Mouse (Mus musculus): Measurements from ENCODE around the gene Dhx58. TPM values are rescaled to one million over a fixed set of nuclear protein-coding genes. Genes with fewer than 3 reads are reported as not detected.

Gene Dhx58
- polyA plus RNA-seq, 1 experiment from 2014 or later = 9.8 TPM

DNA sequence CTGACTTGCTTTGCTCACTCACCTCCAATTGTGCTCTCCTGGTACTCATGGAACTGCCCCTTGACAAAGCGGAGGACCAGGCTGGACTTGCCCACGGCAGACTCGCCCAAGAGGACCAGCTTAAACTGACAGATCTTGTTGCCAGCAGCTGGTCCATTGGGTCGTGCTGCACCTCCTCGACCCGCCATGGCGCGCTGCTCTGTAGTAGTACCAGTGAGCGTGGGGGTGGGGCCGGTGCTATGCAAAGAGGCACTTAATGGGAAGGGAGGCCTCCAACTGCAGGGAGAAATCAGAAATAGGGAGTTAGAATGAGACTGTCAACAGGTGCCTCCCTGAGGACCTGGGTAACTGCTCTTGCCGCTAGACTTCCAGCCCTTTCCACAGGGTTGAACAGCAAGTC, 15.8 kb upstream of the Dhx58 start:
- peaks cover 49% of the 10 kb centered on the region for H3K36me3 ChIP-seq (ENCODE audit: control insufficient read depth, insufficient read depth)
- no peak overlapping the region for H3K4me2 ChIP-seq (replicated peaks; ENCODE audit: low read depth)
- TF ChIP-seq CTCF (IDR thresholded peaks at IDR 0.05; ENCODE audit: low read depth) = no peak
- peak overlapping the region; percentile 80 for H3K27ac ChIP-seq (ENCODE audit: low read depth, low read length)
- H3K4me1 ChIP-seq (replicated peaks; ENCODE audit: control insufficient read depth, insufficient read depth, low read length) = peaks cover 18% of the 10 kb centered on the region; the same call in 1 of the 2 replicates
- 85% methylated on average over 11 of the region's 11 CpGs for WGBS
- H3K27me3 ChIP-seq (replicated peaks; ENCODE audit: control insufficient read depth, insufficient read depth, low read length) = no peaks in the 10 kb centered on the region
- no peak overlapping the region for H3K9ac ChIP-seq (ENCODE audit: low read depth, low read length)
- no peak overlapping the region for H3K4me3 ChIP-seq (ENCODE audit: low read depth, low read length)
- no peak for ATAC-seq
- H3K9me3 ChIP-seq (ENCODE audit: control insufficient read depth) = no peaks in the 10 kb centered on the region

DNA sequence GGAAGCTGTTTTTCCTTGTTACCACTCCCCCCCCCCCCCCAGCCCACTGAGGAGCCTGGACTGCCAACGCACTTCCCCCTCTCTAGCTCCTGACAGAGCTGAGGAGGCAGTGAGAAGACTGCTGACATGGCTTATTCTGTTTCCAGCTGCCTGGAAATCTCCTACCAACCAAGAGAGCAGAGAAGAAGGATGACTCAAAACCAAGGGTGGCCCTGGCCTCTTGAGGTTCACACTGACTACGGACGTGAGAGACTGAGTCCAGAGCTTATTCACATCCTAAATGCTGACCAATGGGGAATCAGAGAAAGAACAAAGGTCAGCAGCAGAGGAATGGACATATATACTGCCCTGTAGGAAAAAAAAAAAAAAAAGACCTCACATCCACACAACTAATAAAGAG, 15.2 kb upstream of the Dhx58 start:
- 42% methylated on average over 3 of the region's 3 CpGs for WGBS
- no peaks in the 10 kb centered on the region for H3K9me3 ChIP-seq (ENCODE audit: control insufficient read depth)
- H3K36me3 ChIP-seq (ENCODE audit: control insufficient read depth, insufficient read depth) = peaks cover 50% of the 10 kb centered on the region
- peaks cover 13% of the 10 kb centered on the region; the same call in 1 of the 2 replicates for H3K4me1 ChIP-seq (replicated peaks; ENCODE audit: control insufficient read depth, insufficient read depth, low read length)
- no peak overlapping the region for H3K4me2 ChIP-seq (replicated peaks; ENCODE audit: low read depth)
- ATAC-seq = peak; percentile 81
- H3K4me3 ChIP-seq (ENCODE audit: low read depth, low read length) = no peak overlapping the region
- H3K27me3 ChIP-seq (replicated peaks; ENCODE audit: control insufficient read depth, insufficient read depth, low read length) = no peaks in the 10 kb centered on the region
- no peak for TF ChIP-seq CTCF (IDR thresholded peaks at IDR 0.05; ENCODE audit: low read depth)
- H3K9ac ChIP-seq (ENCODE audit: low read depth, low read length) = no peak overlapping the region
- H3K27ac ChIP-seq (ENCODE audit: low read depth, low read length) = peak overlapping the region; percentile 80

DNA sequence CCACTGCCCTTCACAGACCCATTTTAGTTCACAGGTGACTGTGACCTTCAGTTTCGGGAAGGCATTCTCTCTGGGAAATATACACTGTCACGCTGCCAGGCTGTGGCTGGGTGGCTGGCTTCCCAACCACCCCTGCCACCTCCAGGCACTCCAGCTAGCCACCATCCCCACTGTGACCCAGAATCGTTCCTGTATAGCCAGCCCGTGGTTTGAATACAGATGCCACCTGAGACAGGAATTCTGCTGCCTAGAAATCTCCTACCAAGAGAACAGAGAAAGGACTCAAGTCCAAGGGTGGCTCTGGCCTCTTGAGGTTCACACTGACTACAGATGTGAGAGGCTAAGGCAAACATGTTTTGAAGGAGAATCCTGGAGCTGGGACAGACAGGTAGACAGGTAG, 14.8 kb upstream of the Dhx58 start:
- peak overlapping the region; percentile 80 for H3K27ac ChIP-seq (ENCODE audit: low read depth, low read length)
- TF ChIP-seq CTCF (IDR thresholded peaks at IDR 0.05; ENCODE audit: low read depth) = no peak
- H3K9me3 ChIP-seq (ENCODE audit: control insufficient read depth) = no peaks in the 10 kb centered on the region
- 0 out of 2 replicates have a peak overlapping the region, but pooled peaks have one; percentile 7 for H3K9ac ChIP-seq (ENCODE audit: low read depth, low read length)
- no peaks in the 10 kb centered on the region for H3K27me3 ChIP-seq (replicated peaks; ENCODE audit: control insufficient read depth, insufficient read depth, low read length)
- peak; percentile 3; the same call in 1 of the 2 replicates for ATAC-seq
- H3K36me3 ChIP-seq (ENCODE audit: control insufficient read depth, insufficient read depth) = peaks cover 50% of the 10 kb centered on the region
- H3K4me1 ChIP-seq (replicated peaks; ENCODE audit: control insufficient read depth, insufficient read depth, low read length) = peaks cover 12% of the 10 kb centered on the region; the same call in 1 of the 2 replicates
- no peak overlapping the region for H3K4me2 ChIP-seq (replicated peaks; ENCODE audit: low read depth)
- H3K4me3 ChIP-seq (ENCODE audit: low read depth, low read length) = no peak overlapping the region
- WGBS = 85% methylated on average over 4 of the region's 4 CpGs

DNA sequence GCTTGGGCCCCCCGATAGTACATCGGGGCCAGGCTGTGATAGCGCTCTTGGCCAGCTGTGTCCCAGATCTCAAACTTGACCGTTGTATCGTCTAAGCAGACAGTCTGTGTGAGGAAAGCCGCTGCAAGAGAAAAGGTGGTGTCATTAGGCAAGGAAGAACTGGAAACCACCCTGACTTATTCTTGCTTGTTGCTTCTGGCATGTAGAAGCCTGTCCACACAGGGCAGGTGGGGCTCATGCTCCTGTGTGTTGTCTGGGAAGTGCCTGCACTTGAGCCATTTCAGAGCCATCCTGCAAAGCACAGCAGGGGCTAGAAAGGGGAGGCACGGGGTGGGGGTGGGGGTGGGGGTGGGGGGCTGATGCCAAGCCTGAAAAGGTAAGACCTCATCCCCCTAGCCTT, 14.4 kb upstream of the Dhx58 start:
- TF ChIP-seq CTCF (IDR thresholded peaks at IDR 0.05; ENCODE audit: low read depth) = no peak
- Histone ChIP-seq H3K4me3 (ENCODE audit: low read depth, low read length) (no peak overlapping the region), H3K36me3 (ENCODE audit: control insufficient read depth, insufficient read depth) (peaks cover 50% of the 10 kb centered on the region), H3K9ac (ENCODE audit: low read depth, low read length) (0 out of 2 replicates have a peak overlapping the region, but pooled peaks have one; percentile 7), H3K4me2 (replicated peaks; ENCODE audit: low read depth) (no peak overlapping the region), H3K27me3 (replicated peaks; ENCODE audit: control insufficient read depth, insufficient read depth, low read length) (no peaks in the 10 kb centered on the region), H3K9me3 (ENCODE audit: control insufficient read depth) (no peaks in the 10 kb centered on the region), H3K27ac (ENCODE audit: low read depth, low read length) (peak overlapping the region; percentile 80), H3K4me1 (replicated peaks; ENCODE audit: control insufficient read depth, insufficient read depth, low read length) (peaks cover 12% of the 10 kb centered on the region; the same call in 1 of the 2 replicates)
- no peak for ATAC-seq
- WGBS = 95% methylated on average over 7 of the region's 7 CpGs

DNA sequence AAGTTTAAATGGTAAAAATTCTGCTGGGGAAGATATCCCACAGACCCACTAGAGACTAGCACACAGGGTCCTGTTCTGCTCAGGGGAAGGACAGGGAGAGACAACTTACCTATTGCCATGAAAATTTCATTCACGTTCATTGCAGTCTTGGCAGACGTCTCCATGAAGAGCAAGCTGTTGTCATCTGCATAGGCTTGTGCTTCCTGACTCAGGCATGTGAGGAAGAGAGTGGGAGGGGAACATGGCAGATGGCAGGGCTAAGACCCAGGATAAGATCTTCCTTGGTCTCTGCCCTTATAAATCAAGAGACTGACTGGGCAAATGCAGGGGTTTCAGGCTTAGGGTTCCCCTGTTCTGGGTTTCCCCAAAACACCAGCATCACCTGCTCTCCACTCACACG, 12.6 kb upstream of the Dhx58 start:
- TF ChIP-seq CTCF (IDR thresholded peaks at IDR 0.05; ENCODE audit: low read depth) = no peak
- H3K4me3 ChIP-seq (ENCODE audit: low read depth, low read length) = no peak overlapping the region
- peaks cover 10% of the 10 kb centered on the region; the same call in 1 of the 2 replicates for H3K4me1 ChIP-seq (replicated peaks; ENCODE audit: control insufficient read depth, insufficient read depth, low read length)
- no peak overlapping the region for H3K27ac ChIP-seq (ENCODE audit: low read depth, low read length)
- WGBS = 88% methylated on average over 3 of the region's 3 CpGs
- H3K4me2 ChIP-seq (replicated peaks; ENCODE audit: low read depth) = no peak overlapping the region
- no peaks in the 10 kb centered on the region for H3K9me3 ChIP-seq (ENCODE audit: control insufficient read depth)
- no peaks in the 10 kb centered on the region for H3K27me3 ChIP-seq (replicated peaks; ENCODE audit: control insufficient read depth, insufficient read depth, low read length)
- no peak overlapping the region for H3K9ac ChIP-seq (ENCODE audit: low read depth, low read length)
- peaks cover 50% of the 10 kb centered on the region for H3K36me3 ChIP-seq (ENCODE audit: control insufficient read depth, insufficient read depth)
- ATAC-seq = no peak

DNA sequence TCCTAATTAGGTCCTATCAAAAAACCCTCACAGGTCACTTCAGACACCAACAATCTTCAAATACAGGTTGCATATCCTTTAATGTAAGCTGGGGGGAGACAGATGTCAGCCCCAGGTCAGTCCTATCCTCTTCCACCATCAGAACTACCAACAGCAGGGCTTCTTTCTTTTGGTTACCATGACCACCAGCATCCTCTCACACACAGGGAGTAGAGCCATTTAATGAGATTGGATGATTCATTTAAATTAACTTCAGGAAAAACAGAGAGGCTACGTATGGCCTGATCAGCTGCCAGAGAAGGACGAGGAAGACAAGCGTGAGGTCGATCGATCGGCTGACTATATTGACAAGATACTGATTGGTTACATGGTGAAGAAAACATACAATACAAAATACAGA, 10.9 kb upstream of the Dhx58 start:
- H3K4me3 ChIP-seq (ENCODE audit: low read depth, low read length) = no peak overlapping the region
- no peak overlapping the region for H3K27ac ChIP-seq (ENCODE audit: low read depth, low read length)
- 0 out of 2 replicates have a peak, but pooled peaks cover 8% of the 10 kb centered on the region for H3K4me1 ChIP-seq (replicated peaks; ENCODE audit: control insufficient read depth, insufficient read depth, low read length)
- ATAC-seq = no peak
- H3K9ac ChIP-seq (ENCODE audit: low read depth, low read length) = no peak overlapping the region
- TF ChIP-seq CTCF (IDR thresholded peaks at IDR 0.05; ENCODE audit: low read depth) = no peak
- H3K9me3 ChIP-seq (ENCODE audit: control insufficient read depth) = no peaks in the 10 kb centered on the region
- 96% methylated on average over 6 of the region's 6 CpGs for WGBS
- peaks cover 55% of the 10 kb centered on the region for H3K36me3 ChIP-seq (ENCODE audit: control insufficient read depth, insufficient read depth)
- no peaks in the 10 kb centered on the region for H3K27me3 ChIP-seq (replicated peaks; ENCODE audit: control insufficient read depth, insufficient read depth, low read length)
- no peak overlapping the region for H3K4me2 ChIP-seq (replicated peaks; ENCODE audit: low read depth)
